Mouse (Mus musculus): Measurements from ENCODE around the gene Cnn3. TPM values are rescaled to one million over a fixed set of nuclear protein-coding genes. Genes with fewer than 3 reads are reported as not detected.

Cnn3 gene
- polyA plus RNA-seq, 1 experiment from 2014 or later, result 311 TPM

- Histone ChIP-seq H3K4me2 (ENCODE audit: low read length) (no peak overlapping the region; the same call in 1 of the 2 replicates), H3K27ac (ENCODE audit: low read length) (peak overlapping the region; percentile 34; the same call in 1 of the 2 replicates), H3K4me1 (ENCODE audit: control insufficient read depth, insufficient read depth, low read length) (peaks cover 9% of the 10 kb centered on the region), H3K9ac (ENCODE audit: low read depth, low read length) (no peak overlapping the region), H3K36me3 (ENCODE audit: control insufficient read depth, insufficient read depth, low read length) (no peaks in the 10 kb centered on the region), H3K27me3 (ENCODE audit: control insufficient read depth, insufficient read depth, low read depth, low read length) (no peaks in the 10 kb centered on the region), H3K4me3 (ENCODE audit: low read depth, low read length) (no peak overlapping the region), H3K9me3 (replicated peaks; ENCODE audit: control insufficient read depth, low read length, poor library complexity, severe bottlenecking) (no peaks in the 10 kb centered on the region)
- ATAC-seq, result peak; percentile 54; the same call in 1 of the 2 replicates
- WGBS, result 30% methylated on average over 12 of the region's 12 CpGs
Observed at GRCm38 (mm10) chr3:121489462-121490118, 63.3 kb downstream of the Cnn3 start.

GRCm38 (mm10) chr3:121490941-121491340 lies 64.6 kb downstream of the Cnn3 start:
- H3K4me2 ChIP-seq (ENCODE audit: low read length), result no peak overlapping the region

GRCm38 (mm10) chr3:121492026-121492425 lies 65.7 kb downstream of the Cnn3 start:
- H3K9ac ChIP-seq (ENCODE audit: low read depth, low read length), result no peak overlapping the region
- H3K27me3 ChIP-seq (ENCODE audit: control insufficient read depth, insufficient read depth, low read depth, low read length), result no peaks in the 10 kb centered on the region
- no peak overlapping the region for H3K4me2 ChIP-seq (ENCODE audit: low read length)
- ATAC-seq, result no peak
- WGBS, result 59% methylated on average over 5 of the region's 5 CpGs
- H3K4me3 ChIP-seq (ENCODE audit: low read depth, low read length), result no peak overlapping the region
- H3K4me1 ChIP-seq (ENCODE audit: control insufficient read depth, insufficient read depth, low read length), result peaks cover 9% of the 10 kb centered on the region
- H3K27ac ChIP-seq (ENCODE audit: low read length), result no peak overlapping the region
- no peaks in the 10 kb centered on the region for H3K36me3 ChIP-seq (ENCODE audit: control insufficient read depth, insufficient read depth, low read length)
- no peaks in the 10 kb centered on the region for H3K9me3 ChIP-seq (replicated peaks; ENCODE audit: control insufficient read depth, low read length, poor library complexity, severe bottlenecking)

More at GRCm38 (mm10) chr3:121490941-121491340, 64.6 kb downstream of the Cnn3 start:
- H3K4me1 ChIP-seq (ENCODE audit: control insufficient read depth, insufficient read depth, low read length), result peaks cover 9% of the 10 kb centered on the region
- H3K9ac ChIP-seq (ENCODE audit: low read depth, low read length), result no peak overlapping the region
- 50% methylated on average over 5 of the region's 5 CpGs for WGBS
- H3K36me3 ChIP-seq (ENCODE audit: control insufficient read depth, insufficient read depth, low read length), result no peaks in the 10 kb centered on the region
- no peak overlapping the region for H3K27ac ChIP-seq (ENCODE audit: low read length)
- no peaks in the 10 kb centered on the region for H3K27me3 ChIP-seq (ENCODE audit: control insufficient read depth, insufficient read depth, low read depth, low read length)
- no peak for ATAC-seq
- H3K4me3 ChIP-seq (ENCODE audit: low read depth, low read length), result no peak overlapping the region
- no peaks in the 10 kb centered on the region for H3K9me3 ChIP-seq (replicated peaks; ENCODE audit: control insufficient read depth, low read length, poor library complexity, severe bottlenecking)

GRCm38 (mm10) chr3:121493997-121494421 lies 67.7 kb downstream of the Cnn3 start:
- H3K4me2 ChIP-seq (ENCODE audit: low read length), result no peak overlapping the region
- no peak overlapping the region for H3K9ac ChIP-seq (ENCODE audit: low read depth, low read length)
- H3K9me3 ChIP-seq (replicated peaks; ENCODE audit: control insufficient read depth, low read length, poor library complexity, severe bottlenecking), result no peaks in the 10 kb centered on the region
- no peak overlapping the region for H3K4me3 ChIP-seq (ENCODE audit: low read depth, low read length)
- H3K36me3 ChIP-seq (ENCODE audit: control insufficient read depth, insufficient read depth, low read length), result no peaks in the 10 kb centered on the region
- H3K27ac ChIP-seq (ENCODE audit: low read length), result no peak overlapping the region
- ATAC-seq, result no peak
- H3K27me3 ChIP-seq (ENCODE audit: control insufficient read depth, insufficient read depth, low read depth, low read length), result no peaks in the 10 kb centered on the region
- whole genome bisulfite sequencing, result 86% methylated on average over 7 of the region's 7 CpGs
- H3K4me1 ChIP-seq (ENCODE audit: control insufficient read depth, insufficient read depth, low read length), result peaks cover 6% of the 10 kb centered on the region

- Histone ChIP-seq H3K36me3 (ENCODE audit: control insufficient read depth, insufficient read depth, low read length) (no peaks in the 10 kb centered on the region), H3K27me3 (ENCODE audit: control insufficient read depth, insufficient read depth, low read depth, low read length) (no peaks in the 10 kb centered on the region), H3K9me3 (replicated peaks; ENCODE audit: control insufficient read depth, low read length, poor library complexity, severe bottlenecking) (no peaks in the 10 kb centered on the region), H3K9ac (ENCODE audit: low read depth, low read length) (no peak overlapping the region), H3K4me2 (ENCODE audit: low read length) (no peak overlapping the region), H3K4me1 (ENCODE audit: control insufficient read depth, insufficient read depth, low read length) (no peaks in the 10 kb centered on the region), H3K4me3 (ENCODE audit: low read depth, low read length) (no peak overlapping the region), H3K27ac (ENCODE audit: low read length) (no peak overlapping the region)
- no peak for ATAC-seq
- WGBS, result 51% methylated on average over 10 of the region's 10 CpGs
Observed at GRCm38 (mm10) chr3:121500225-121500624, 73.9 kb downstream of the Cnn3 start.

GRCm38 (mm10) chr3:121500734-121501133 lies 74.4 kb downstream of the Cnn3 start:
- no peaks in the 10 kb centered on the region for H3K27me3 ChIP-seq (ENCODE audit: control insufficient read depth, insufficient read depth, low read depth, low read length)
- H3K9me3 ChIP-seq (replicated peaks; ENCODE audit: control insufficient read depth, low read length, poor library complexity, severe bottlenecking), result no peaks in the 10 kb centered on the region
- H3K27ac ChIP-seq (ENCODE audit: low read length), result no peak overlapping the region
- H3K9ac ChIP-seq (ENCODE audit: low read depth, low read length), result no peak overlapping the region
- H3K4me3 ChIP-seq (ENCODE audit: low read depth, low read length), result no peak overlapping the region
- H3K4me2 ChIP-seq (ENCODE audit: low read length), result no peak overlapping the region
- no peaks in the 10 kb centered on the region for H3K4me1 ChIP-seq (ENCODE audit: control insufficient read depth, insufficient read depth, low read length)
- WGBS, result 97% methylated on average over 5 of the region's 5 CpGs
- ATAC-seq, result no peak
- no peaks in the 10 kb centered on the region for H3K36me3 ChIP-seq (ENCODE audit: control insufficient read depth, insufficient read depth, low read length)

GRCm38 (mm10) chr3:121504927-121505487 lies 78.7 kb downstream of the Cnn3 start:
- no peaks in the 10 kb centered on the region for H3K27me3 ChIP-seq (ENCODE audit: control insufficient read depth, insufficient read depth, low read depth, low read length)
- H3K27ac ChIP-seq (ENCODE audit: low read length), result no peak overlapping the region
- H3K4me2 ChIP-seq (ENCODE audit: low read length), result no peak overlapping the region
- no peaks in the 10 kb centered on the region for H3K4me1 ChIP-seq (ENCODE audit: control insufficient read depth, insufficient read depth, low read length)
- H3K4me3 ChIP-seq (ENCODE audit: low read depth, low read length), result no peak overlapping the region
- 49% methylated on average over 8 of the region's 8 CpGs for WGBS
- no peaks in the 10 kb centered on the region for H3K9me3 ChIP-seq (replicated peaks; ENCODE audit: control insufficient read depth, low read length, poor library complexity, severe bottlenecking)
- no peaks in the 10 kb centered on the region for H3K36me3 ChIP-seq (ENCODE audit: control insufficient read depth, insufficient read depth, low read length)
- H3K9ac ChIP-seq (ENCODE audit: low read depth, low read length), result no peak overlapping the region
- no peak for ATAC-seq

- no peak overlapping the region for H3K27ac ChIP-seq (ENCODE audit: low read length)
- H3K9me3 ChIP-seq (replicated peaks; ENCODE audit: control insufficient read depth, low read length, poor library complexity, severe bottlenecking), result no peaks in the 10 kb centered on the region
- H3K4me3 ChIP-seq (ENCODE audit: low read depth, low read length), result no peak overlapping the region
- H3K4me2 ChIP-seq (ENCODE audit: low read length), result no peak overlapping the region
- H3K27me3 ChIP-seq (ENCODE audit: control insufficient read depth, insufficient read depth, low read depth, low read length), result no peaks in the 10 kb centered on the region
- H3K4me1 ChIP-seq (ENCODE audit: control insufficient read depth, insufficient read depth, low read length), result no peaks in the 10 kb centered on the region
- no peak overlapping the region for H3K9ac ChIP-seq (ENCODE audit: low read depth, low read length)
- no peak for ATAC-seq
- 90% methylated on average over 8 of the region's 8 CpGs for WGBS
- H3K36me3 ChIP-seq (ENCODE audit: control insufficient read depth, insufficient read depth, low read length), result no peaks in the 10 kb centered on the region
Observed at GRCm38 (mm10) chr3:121506175-121506574, 79.9 kb downstream of the Cnn3 start.

GRCm38 (mm10) chr3:121506756-121507155 lies 80.5 kb downstream of the Cnn3 start:
- Histone ChIP-seq H3K4me1 (ENCODE audit: control insufficient read depth, insufficient read depth, low read length) (no peaks in the 10 kb centered on the region), H3K9me3 (replicated peaks; ENCODE audit: control insufficient read depth, low read length, poor library complexity, severe bottlenecking) (no peaks in the 10 kb centered on the region), H3K4me3 (ENCODE audit: low read depth, low read length) (no peak overlapping the region), H3K9ac (ENCODE audit: low read depth, low read length) (no peak overlapping the region), H3K27me3 (ENCODE audit: control insufficient read depth, insufficient read depth, low read depth, low read length) (no peaks in the 10 kb centered on the region), H3K27ac (ENCODE audit: low read length) (no peak overlapping the region), H3K36me3 (ENCODE audit: control insufficient read depth, insufficient read depth, low read length) (no peaks in the 10 kb centered on the region), H3K4me2 (ENCODE audit: low read length) (no peak overlapping the region)
- no peak for ATAC-seq
- 89% methylated on average over 7 of the region's 7 CpGs for WGBS

Measured in midbrain, embryonic 16.5 days (tissue).